Mouse (Mus musculus) central nervous system, embryonic 18 days (tissue): ENCODE results near the gene Pxdn. TPM values are rescaled to one million over a fixed set of nuclear protein-coding genes. Genes with fewer than 3 reads are reported as not detected.

ENCODE experiments used
- polyA plus RNA-seq: library from polyadenylated mRNA; depleted of rRNA; stranded (reverse); fragments of >200 nt; gene quantifications from 2 replicates; pipeline ENCODE4 v1.2.3, GENCODE M21; 2012; rRNA removed

Pxdn gene
- 124 and 125 TPM in 2 replicates for polyA plus RNA-seq

DNA sequence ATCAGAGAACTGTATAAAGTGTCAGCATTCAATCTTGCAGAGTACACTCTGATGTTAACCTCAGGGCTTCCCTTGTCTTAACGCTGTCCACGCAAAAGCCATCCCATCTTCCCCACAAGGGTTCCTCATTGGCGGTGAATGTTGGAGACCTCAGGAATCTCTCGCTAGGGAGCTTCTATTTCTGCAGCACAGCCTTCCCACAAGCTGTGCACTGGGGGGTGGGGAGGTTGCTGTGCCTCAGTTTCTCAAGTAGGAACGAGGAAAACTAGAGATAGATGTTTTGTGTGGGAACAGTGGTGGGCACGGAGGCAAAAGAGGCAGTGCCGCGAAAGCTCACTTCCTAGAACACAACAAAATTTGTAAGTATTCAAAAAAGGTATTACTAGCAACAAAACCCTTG, at the start of gene Pxdn:
Gene Pxdn (plus strand): TSS at position 301 of the 400 bp plus-strand sequence.

Other genes starting within 250 kb of the Pxdn start
- 0.38 and 0.45 TPM in 2 replicates for gene Tpo, start 195.0 kb downstream of the Pxdn start, polyA plus RNA-seq